Mouse (Mus musculus) ZHBTc4 (cell line): ENCODE results near the gene Armc7.
"Not testable (repeated sequence)": the region's sequence is repeated elsewhere in the genome, so short reads cannot be mapped to it uniquely, and the experiment has no call there.

Source experiments
- DNase-seq: peaks from one replicate; pipeline ENCODE4 v3.0.0-alpha.2; 2011; ENCODE audit warnings: low read depth, low spot score

The Armc7 gene

DNA sequence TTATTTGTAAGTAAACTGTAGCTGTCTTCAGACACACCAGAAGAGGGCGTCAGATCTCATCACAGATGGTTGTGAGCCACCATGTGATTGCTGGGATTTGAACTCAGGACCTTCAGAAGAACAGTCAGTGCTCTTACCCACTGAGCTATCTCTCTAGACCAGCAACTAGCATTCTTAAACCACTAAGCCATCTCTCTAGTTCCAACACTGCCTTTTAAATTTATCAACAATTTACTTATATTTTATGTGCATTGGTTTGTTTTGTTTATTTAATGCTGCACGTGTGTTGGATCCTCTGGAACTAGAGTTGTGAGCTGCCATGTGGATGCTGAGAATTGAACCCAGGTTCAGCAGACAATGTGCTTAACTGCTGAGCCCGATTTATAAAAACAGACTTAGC, 51.0 kb downstream of the Armc7 start:
- DNase-seq = not testable (repeated sequence)

DNA sequence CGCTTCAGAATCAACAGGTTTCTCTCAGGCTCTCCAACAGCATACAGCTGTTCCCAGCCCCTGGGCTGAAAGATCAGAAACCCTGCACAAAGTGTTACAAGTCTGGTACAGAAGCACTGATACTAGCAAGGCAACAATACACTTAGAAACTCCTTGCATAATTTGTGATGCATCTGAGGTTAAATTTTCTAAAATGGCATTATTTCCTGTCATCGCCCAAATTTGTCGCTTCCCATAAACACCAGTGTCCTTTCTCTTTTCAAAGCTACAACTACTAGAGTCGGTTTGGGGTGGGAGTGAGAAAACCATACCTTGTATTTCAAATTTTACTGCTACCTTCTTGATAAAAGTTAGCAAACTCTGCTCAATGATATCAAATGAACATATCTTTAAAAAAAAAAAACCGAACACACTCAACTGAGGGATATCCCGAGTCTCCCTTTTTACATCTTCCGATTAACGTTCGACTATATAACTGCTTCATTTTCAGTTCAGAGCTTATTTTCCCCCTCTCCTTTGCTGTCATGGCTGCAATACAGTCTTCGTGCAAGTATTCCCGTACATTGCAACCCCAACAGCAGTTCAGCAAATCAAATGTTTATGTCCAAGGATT, 59.4 kb downstream of the Armc7 start:
- no peak for DNase-seq

DNA sequence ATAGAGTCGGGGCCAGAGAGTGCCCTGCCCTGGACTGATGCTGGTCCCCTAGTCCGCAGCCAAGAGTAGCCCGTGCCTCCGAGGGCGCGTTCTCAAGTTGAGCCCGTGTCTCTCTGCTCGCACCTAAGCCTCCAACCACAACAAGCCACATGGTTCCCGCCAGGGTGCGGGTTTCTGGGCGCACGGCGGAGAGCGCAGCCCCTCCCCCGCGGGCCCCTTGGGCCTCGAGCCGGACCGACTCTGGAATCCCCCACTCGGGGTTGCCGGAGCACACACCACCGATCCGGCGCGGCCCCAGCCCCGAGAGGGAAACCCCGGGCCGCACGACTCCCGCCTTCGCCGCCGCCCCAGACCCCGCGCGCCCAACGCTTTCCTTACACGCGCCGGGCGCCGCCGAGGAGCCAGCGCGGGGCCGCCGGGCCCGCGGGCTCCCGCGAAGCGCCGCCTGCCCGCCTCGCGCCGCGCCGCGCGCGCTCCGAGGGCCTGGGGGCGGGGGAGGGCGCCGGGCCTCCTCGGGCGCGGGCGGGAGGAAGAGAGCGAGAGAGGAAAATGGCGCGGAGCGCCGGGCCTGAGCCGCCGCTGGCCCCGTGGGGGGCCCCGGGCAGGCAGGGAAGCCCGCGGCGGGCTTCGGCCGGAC, 60.1 kb downstream of the Armc7 start:
- peak; percentile 78 for DNase-seq

DNA sequence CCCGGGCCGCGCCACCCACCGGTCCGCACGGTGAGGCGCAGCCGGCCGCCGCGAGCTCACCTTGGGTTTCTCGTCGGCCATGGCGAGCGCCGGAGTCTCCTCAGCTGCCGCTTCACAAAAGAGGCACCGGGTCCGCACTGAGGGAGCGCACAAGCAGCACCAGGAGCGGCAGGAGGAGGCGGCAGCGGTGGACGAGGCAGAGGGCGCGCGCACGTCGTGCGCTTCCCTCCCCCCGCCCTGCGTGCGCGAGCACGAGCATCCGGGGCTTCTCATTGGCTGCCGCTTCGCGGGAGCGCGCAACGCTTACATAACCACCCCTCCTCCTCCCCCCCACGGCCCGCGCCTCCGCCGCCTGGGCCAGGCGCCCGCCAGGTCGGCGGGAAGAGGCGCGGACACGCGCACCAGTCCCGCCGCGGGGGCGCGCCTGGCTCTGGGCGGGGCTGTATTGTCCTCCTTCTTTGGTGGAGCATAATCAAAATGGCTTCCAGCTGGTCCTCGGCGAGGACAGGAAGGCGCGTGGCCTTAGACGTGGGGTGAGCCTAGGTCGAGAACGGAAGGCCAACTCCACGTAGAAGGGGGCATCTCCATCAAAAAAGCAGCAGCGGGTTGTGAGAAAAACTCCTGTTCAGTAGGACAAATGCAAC, 60.7 kb downstream of the Armc7 start, which contains the start of gene Sumo2:
TSS of gene Sumo2 (minus strand) at position 239 of the 644 bp plus-strand sequence.
- peak; percentile 100 for DNase-seq

DNA sequence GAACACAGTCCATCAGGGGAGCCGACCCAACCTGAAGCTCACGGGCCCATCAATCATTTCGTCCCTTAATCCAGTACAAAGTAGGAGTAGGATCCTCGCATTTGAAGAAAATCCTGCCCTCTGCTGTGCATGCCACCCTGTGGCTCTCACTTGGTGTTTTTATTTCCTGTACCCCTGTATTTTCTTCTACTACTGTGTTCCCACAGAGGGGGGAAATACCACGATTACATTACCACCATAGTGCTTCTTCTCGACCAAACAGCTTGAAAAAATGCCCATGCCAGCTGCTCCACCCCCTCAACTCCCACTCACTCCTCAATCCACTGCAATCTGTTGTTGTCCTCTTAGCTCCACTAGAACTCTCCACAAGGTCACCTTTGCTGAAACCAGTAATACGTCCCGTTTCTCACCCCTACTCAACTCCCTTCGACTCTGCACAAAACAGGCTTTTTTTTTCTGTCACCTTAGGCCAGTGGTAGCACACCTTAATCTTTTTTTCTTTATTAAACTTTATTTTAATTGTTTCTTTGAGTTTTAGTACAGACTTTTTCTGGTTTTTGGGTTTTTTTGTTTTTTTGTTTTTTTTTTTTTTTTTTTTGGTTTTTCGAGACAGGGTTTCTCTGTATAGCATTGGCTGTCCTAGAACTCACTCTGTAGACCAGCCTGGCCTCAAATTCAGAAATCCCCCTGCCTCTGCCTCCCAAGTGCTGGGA, 61.5 kb downstream of the Armc7 start:
- peak; percentile 55 for DNase-seq

DNA sequence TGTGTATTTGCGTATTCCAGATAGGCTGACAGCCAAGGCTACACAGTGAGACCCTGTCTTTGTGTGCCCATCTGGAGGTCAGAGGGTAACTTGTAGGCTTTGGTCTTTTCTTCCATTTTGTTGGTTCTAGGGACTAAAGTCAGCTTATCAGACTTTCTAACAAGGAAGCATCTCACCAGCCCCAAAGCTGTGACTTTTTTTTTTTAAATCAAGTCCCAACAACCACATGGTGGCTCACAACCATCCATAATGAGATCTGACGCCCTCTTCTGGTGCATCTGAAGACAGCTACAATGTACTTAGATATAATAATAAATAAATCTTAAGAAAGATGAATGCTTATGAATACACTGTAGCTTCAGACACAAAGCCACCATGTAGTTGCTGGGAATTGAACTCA, 62.6 kb downstream of the Armc7 start:
- no peak for DNase-seq
